Mouse (Mus musculus): Measurements from ENCODE around the gene Xpot. TPM values are rescaled to one million over a fixed set of nuclear protein-coding genes. Genes with fewer than 3 reads are reported as not detected.
A peak's percentile ranks its signal among the peaks of the same experiment; 100 is the strongest.

Xpot gene
- polyA plus RNA-seq, 1 experiment from 2014 or later = 26.3 TPM

DNA sequence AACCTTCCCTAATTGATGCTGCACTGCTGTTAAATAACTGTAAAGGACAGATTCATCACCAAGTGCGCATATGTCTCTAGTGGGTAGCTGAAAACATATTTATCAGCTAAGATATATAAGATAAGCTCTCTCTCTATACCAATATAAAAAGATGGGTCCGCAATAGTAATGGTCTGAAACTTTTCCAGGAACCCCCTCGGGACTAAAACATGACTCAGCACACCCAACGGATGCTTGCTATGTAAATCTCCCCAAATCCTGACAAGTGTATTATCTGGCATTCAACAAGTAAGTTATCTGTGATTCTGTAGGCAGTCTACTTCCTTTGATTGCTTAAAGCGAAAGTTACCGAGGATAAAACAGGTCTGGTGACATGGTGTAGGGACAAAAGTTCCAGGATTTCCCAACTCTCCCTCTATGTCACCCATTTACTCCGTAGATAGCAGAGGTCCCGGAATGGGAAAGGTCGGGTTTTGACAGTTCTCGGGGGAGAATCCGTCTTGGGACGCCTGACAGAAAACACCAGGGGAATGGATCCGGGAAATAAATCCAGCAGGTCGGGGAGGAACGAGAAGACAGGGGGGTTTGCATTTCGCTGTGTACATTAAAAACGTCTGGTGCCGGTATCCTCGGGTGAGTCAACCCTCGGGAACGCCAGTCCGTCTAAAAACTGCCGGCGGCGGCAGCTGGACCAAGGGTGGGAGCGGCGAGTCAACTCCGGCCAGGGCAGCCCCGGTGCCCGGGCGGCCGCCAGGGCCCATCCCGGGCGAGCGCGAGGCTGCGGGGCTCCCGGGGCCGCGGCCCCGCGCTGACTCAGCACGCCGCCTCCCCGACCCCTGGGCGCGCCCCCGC is 40.1 kb downstream of the Xpot start:
- H3K36me3 ChIP-seq = peaks cover 43% of the 10 kb centered on the region
- peak overlapping the region; percentile 94 for H3K9ac ChIP-seq
- ATAC-seq (ENCODE audit: low read depth) = peak; percentile 74
- peak overlapping the region; percentile 86 for H3K4me3 ChIP-seq
- no peaks in the 10 kb centered on the region for H3K9me3 ChIP-seq
- 6% methylated on average over 25 of the region's 48 CpGs for WGBS
- peak overlapping the region; percentile 86 for H3K4me2 ChIP-seq
- H3K27me3 ChIP-seq = no peaks in the 10 kb centered on the region
- H3K27ac ChIP-seq (replicated peaks) = peak overlapping the region; percentile 66
- peaks cover 17% of the 10 kb centered on the region for H3K4me1 ChIP-seq (replicated peaks)

DNA sequence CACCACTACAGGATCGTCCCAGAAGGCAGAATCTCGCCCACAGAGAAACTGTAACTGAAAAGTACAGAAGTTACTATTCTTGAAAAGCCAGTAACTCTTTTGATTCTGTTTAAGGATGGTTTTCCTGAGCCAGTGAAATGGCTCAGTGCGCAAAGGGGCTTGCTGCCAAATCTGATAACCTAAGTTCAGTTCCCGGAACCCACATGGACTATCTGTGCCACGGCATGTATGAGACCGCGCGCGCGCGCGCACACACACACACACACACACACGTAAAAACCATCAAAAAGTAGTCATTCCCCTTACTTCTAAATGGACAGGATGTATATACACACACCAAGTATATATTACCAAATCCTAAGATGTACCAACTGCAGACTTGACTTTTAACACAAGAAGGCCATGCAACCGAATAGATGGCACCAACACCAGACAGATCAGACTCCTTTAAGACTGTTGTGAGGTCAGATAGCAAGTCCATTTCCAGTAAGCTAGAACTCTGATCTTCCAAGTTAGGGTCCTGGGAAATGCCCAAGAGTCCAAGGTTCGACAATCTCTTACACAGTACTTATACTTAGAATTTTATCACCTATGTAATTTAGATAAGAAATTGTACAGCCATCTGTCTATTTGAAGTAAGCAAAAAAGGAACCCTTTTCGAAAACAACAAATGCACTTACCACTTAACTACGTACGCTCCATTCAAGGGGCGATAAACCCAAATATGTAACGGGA is 40.9 kb downstream of the Xpot start:
- WGBS = 92% methylated on average over 20 of the region's 20 CpGs
- peaks cover 46% of the 10 kb centered on the region for H3K36me3 ChIP-seq
- peaks cover 17% of the 10 kb centered on the region for H3K4me1 ChIP-seq (replicated peaks)
- H3K9me3 ChIP-seq = no peaks in the 10 kb centered on the region
- H3K27ac ChIP-seq (replicated peaks) = no peak overlapping the region
- H3K27me3 ChIP-seq = no peaks in the 10 kb centered on the region
- ATAC-seq (ENCODE audit: low read depth) = no peak
- peak overlapping the region; percentile 86 for H3K4me3 ChIP-seq
- peak overlapping the region; percentile 86 for H3K4me2 ChIP-seq
- peak overlapping the region; percentile 94 for H3K9ac ChIP-seq

- no peak for ATAC-seq (ENCODE audit: low read depth)
- no peak overlapping the region for H3K9ac ChIP-seq
- H3K27ac ChIP-seq (replicated peaks) = no peak overlapping the region
- H3K4me3 ChIP-seq = no peak overlapping the region
- H3K36me3 ChIP-seq = peaks cover 42% of the 10 kb centered on the region
- whole genome bisulfite sequencing = 97% methylated on average over 10 of the region's 10 CpGs
- H3K4me2 ChIP-seq = no peak overlapping the region
- peaks cover 17% of the 10 kb centered on the region for H3K4me1 ChIP-seq (replicated peaks)
- no peaks in the 10 kb centered on the region for H3K9me3 ChIP-seq
- H3K27me3 ChIP-seq = no peaks in the 10 kb centered on the region
Observed at GRCm38 (mm10) chr10:121584033-121584432, 42.1 kb downstream of the Xpot start.

DNA sequence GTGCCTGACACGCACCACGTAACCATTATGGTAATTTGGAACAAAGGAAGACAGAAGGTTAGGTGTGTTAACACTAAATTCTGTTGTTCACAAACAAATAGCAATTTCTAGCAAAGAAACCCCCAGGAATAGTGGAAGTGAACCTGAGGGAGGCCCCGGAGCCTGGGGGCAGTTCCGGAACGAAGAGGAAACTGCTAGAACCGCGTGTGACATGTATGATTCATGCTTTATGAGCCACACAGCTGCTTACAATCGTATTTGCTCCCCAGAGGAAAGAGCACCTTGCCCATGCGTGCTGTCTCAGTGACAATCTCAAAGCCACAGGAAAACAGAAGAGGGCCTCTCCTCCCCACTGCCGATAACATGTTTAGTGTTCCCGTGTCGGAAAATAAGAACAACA is 43.1 kb downstream of the Xpot start:
- ATAC-seq (ENCODE audit: low read depth) = no peak
- no peaks in the 10 kb centered on the region for H3K9me3 ChIP-seq
- H3K36me3 ChIP-seq = peaks cover 45% of the 10 kb centered on the region
- H3K27ac ChIP-seq (replicated peaks) = no peak overlapping the region
- 90% methylated on average over 12 of the region's 12 CpGs for WGBS
- H3K27me3 ChIP-seq = no peaks in the 10 kb centered on the region
- no peak overlapping the region for H3K9ac ChIP-seq
- H3K4me1 ChIP-seq (replicated peaks) = peaks cover 17% of the 10 kb centered on the region
- no peak overlapping the region for H3K4me3 ChIP-seq
- H3K4me2 ChIP-seq = no peak overlapping the region

- H3K27ac ChIP-seq (replicated peaks) = no peak overlapping the region
- H3K36me3 ChIP-seq = peaks cover 53% of the 10 kb centered on the region
- 93% methylated on average over 8 of the region's 8 CpGs for WGBS
- H3K27me3 ChIP-seq = no peaks in the 10 kb centered on the region
- no peak for ATAC-seq (ENCODE audit: low read depth)
- no peaks in the 10 kb centered on the region for H3K9me3 ChIP-seq
- no peak overlapping the region for H3K4me3 ChIP-seq
- no peak overlapping the region for H3K9ac ChIP-seq
- peaks cover 16% of the 10 kb centered on the region for H3K4me1 ChIP-seq (replicated peaks)
- no peak overlapping the region for H3K4me2 ChIP-seq
Observed at GRCm38 (mm10) chr10:121582287-121582686, 43.8 kb downstream of the Xpot start.

- Histone ChIP-seq H3K4me1 (replicated peaks) (peaks cover 13% of the 10 kb centered on the region), H3K4me3 (no peak overlapping the region), H3K9ac (no peak overlapping the region), H3K36me3 (peaks cover 53% of the 10 kb centered on the region), H3K27ac (replicated peaks) (no peak overlapping the region), H3K9me3 (no peaks in the 10 kb centered on the region), H3K27me3 (no peaks in the 10 kb centered on the region), H3K4me2 (no peak overlapping the region)
- 78% methylated on average over 6 of the region's 6 CpGs for WGBS
- ATAC-seq (ENCODE audit: low read depth) = no peak
Observed at GRCm38 (mm10) chr10:121581405-121581804, 44.7 kb downstream of the Xpot start.

DNA sequence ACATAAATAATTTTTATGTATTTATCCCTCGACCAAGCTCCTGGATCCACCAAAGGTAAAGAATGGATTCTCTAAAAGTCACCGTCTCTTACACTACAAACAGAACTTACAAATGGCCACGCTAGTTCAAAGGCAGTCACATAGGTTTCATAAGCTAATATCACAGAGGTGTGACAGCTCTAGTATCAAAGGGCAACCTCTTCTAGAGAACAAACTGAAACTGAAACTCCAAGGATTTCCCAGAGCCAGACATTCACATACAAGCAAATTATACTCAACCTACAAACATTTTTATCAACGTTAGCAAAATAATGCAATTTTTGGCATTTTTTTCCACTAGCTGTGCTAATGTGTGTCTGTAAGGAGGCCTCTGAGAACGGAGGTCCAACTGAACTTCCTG is 45.8 kb downstream of the Xpot start:
- Histone ChIP-seq H3K27me3 (no peaks in the 10 kb centered on the region), H3K27ac (replicated peaks) (no peak overlapping the region), H3K9me3 (no peaks in the 10 kb centered on the region), H3K9ac (no peak overlapping the region), H3K4me1 (replicated peaks) (peaks cover 6% of the 10 kb centered on the region), H3K4me2 (no peak overlapping the region), H3K36me3 (peaks cover 62% of the 10 kb centered on the region), H3K4me3 (no peak overlapping the region)
- 94% methylated on average over 5 of the region's 5 CpGs for WGBS
- no peak for ATAC-seq (ENCODE audit: low read depth)

DNA sequence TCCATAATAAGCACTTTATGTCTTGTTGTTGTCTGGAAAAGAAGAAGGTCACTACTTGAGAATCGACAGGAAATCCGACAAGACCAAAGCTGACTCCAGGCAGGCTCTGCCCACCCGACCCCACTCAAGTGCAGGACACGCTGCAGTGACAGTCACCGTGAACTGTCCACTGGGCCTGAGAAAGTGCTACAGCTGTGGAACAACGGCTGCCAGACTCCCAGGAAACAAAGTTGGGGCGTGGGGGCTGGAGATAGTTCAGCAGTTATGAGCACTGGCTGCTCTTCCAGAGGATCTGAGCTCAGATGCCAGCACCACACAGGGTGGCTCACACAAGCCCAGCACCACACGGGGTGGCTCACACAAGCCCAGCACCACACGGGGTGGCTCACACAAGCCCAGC is 49.8 kb downstream of the Xpot start:
- no peak overlapping the region for H3K4me2 ChIP-seq
- H3K27me3 ChIP-seq = no peaks in the 10 kb centered on the region
- 89% methylated on average over 9 of the region's 9 CpGs for WGBS
- no peak overlapping the region for H3K4me3 ChIP-seq
- no peak overlapping the region for H3K9ac ChIP-seq
- no peak for ATAC-seq (ENCODE audit: low read depth)
- no peaks in the 10 kb centered on the region for H3K9me3 ChIP-seq
- H3K36me3 ChIP-seq = peaks cover 59% of the 10 kb centered on the region
- H3K27ac ChIP-seq (replicated peaks) = no peak overlapping the region
- no peaks in the 10 kb centered on the region for H3K4me1 ChIP-seq (replicated peaks)

- ATAC-seq (ENCODE audit: low read depth) = no peak
- H3K9me3 ChIP-seq = no peaks in the 10 kb centered on the region
Observed at GRCm38 (mm10) chr10:121571511-121572147, 54.5 kb downstream of the Xpot start.

DNA sequence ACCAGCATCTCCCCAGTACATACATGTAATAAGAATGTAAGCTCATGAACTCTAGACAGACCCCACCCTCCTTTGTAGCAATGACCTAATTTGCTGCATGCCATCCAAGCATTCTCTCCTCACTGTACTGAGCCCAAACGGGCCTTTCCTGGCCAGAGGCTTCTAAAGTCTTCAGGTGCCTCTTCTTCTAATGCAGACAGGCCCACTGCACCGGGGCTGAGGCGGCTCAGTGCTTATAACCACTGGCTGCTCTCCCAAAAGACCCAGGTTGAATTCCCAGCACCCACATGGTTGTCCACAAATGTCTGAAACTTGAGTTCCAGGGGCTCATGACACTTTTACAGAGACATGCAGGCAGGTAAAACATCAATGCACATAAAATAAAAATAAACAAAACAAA is 55.1 kb downstream of the Xpot start:
- Histone ChIP-seq H3K27me3 (no peaks in the 10 kb centered on the region), H3K4me2 (no peak overlapping the region), H3K4me3 (no peak overlapping the region), H3K9me3 (no peaks in the 10 kb centered on the region), H3K4me1 (replicated peaks) (peaks cover 20% of the 10 kb centered on the region), H3K36me3 (peaks cover 57% of the 10 kb centered on the region), H3K27ac (replicated peaks) (no peak overlapping the region), H3K9ac (no peak overlapping the region)
- no peak for ATAC-seq (ENCODE audit: low read depth)
- 91% methylated on average over 3 of the region's 3 CpGs for WGBS

More at GRCm38 (mm10) chr10:121571511-121572147, 54.5 kb downstream of the Xpot start:
- Histone ChIP-seq H3K4me3 (no peak overlapping the region), H3K9ac (no peak overlapping the region), H3K27ac (replicated peaks) (no peak overlapping the region), H3K27me3 (no peaks in the 10 kb centered on the region), H3K36me3 (peaks cover 61% of the 10 kb centered on the region), H3K4me1 (replicated peaks) (peaks cover 20% of the 10 kb centered on the region), H3K4me2 (no peak overlapping the region)
- 95% methylated on average over 22 of the region's 22 CpGs for WGBS

DNA sequence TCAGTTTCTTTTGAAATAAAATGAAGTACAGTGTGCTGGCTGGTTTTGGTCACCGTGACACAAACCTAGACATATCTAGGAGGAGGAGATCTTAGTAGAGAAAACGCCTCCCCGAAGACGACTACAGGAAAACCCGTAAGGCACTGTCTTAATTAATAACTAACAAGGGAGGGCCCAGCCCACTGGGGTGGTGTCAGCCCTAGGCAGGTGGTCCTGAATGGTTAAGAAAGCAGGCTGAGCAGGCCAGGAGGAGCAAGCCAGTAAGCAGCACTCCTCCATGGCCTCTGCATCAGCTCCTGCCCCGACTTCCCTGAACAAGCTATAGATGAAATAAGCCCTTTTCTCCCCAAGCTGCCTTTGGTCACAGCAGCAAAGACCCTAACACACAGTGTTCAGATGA is 56.3 kb downstream of the Xpot start:
- no peaks in the 10 kb centered on the region for H3K27me3 ChIP-seq
- H3K4me1 ChIP-seq (replicated peaks) = peaks cover 20% of the 10 kb centered on the region
- 67% methylated on average over 6 of the region's 6 CpGs for WGBS
- H3K9me3 ChIP-seq = no peaks in the 10 kb centered on the region
- H3K36me3 ChIP-seq = peaks cover 58% of the 10 kb centered on the region
- H3K4me3 ChIP-seq = no peak overlapping the region
- peak overlapping the region; percentile 54 for H3K27ac ChIP-seq (replicated peaks)
- H3K9ac ChIP-seq = no peak overlapping the region
- ATAC-seq (ENCODE audit: low read depth) = no peak
- peak overlapping the region; percentile 43; the same call in 1 of the 2 replicates for H3K4me2 ChIP-seq

DNA sequence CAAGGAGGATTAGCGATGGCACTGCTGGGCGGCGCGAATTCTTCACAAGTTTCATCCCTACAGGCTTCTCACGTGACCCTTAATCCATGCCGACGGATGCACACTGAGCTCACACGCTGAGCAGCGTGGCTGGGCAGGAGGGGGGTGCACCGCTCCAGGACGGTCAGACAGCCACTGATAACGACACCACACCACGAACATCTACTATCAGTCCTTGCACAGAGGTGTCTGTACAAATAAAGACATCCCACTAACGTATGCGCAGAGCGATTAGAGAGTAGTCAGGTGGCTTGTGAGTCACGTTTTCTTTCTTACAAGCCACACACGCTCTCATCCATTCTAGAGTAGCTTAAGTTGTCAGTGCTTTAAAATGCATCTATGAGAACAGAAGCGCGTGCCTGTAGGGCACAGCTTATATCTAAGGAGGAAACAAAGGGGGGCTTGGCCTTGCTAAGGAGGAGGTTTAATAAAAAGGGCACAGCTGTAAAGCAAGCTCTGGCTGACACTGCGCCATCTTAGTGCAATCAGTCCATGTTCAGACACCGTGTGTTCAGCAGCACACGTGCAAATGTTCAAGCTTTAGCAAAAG is 57.0 kb downstream of the Xpot start:
- WGBS = 19% methylated on average over 23 of the region's 23 CpGs
- Histone ChIP-seq H3K4me1 (replicated peaks) (peaks cover 20% of the 10 kb centered on the region), H3K4me2 (peak overlapping the region; percentile 43), H3K4me3 (peak overlapping the region; percentile 15; the same call in 1 of the 2 replicates), H3K27ac (replicated peaks) (peak overlapping the region; percentile 54), H3K36me3 (peaks cover 60% of the 10 kb centered on the region), H3K27me3 (no peaks in the 10 kb centered on the region), H3K9me3 (no peaks in the 10 kb centered on the region), H3K9ac (no peak overlapping the region)
- peak; percentile 81 for ATAC-seq (ENCODE audit: low read depth)

All from neural tube, embryonic 13.5 days (tissue).